Mouse (Mus musculus): Measurements from ENCODE around the gene Iglon5. TPM values are rescaled to one million over a fixed set of nuclear protein-coding genes. Genes with fewer than 3 reads are reported as not detected.

Gene Iglon5
- polyA plus RNA-seq, 1 experiment from 2014 or later, result 0.38 TPM

- ATAC-seq (ENCODE audit: insufficient read depth), result peak; percentile 53; the same call in 1 of the 2 replicates
These were observed 6.6 kb downstream of the Iglon5 start for GRCm38 (mm10) chr7:43483236-43483635.

DNA sequence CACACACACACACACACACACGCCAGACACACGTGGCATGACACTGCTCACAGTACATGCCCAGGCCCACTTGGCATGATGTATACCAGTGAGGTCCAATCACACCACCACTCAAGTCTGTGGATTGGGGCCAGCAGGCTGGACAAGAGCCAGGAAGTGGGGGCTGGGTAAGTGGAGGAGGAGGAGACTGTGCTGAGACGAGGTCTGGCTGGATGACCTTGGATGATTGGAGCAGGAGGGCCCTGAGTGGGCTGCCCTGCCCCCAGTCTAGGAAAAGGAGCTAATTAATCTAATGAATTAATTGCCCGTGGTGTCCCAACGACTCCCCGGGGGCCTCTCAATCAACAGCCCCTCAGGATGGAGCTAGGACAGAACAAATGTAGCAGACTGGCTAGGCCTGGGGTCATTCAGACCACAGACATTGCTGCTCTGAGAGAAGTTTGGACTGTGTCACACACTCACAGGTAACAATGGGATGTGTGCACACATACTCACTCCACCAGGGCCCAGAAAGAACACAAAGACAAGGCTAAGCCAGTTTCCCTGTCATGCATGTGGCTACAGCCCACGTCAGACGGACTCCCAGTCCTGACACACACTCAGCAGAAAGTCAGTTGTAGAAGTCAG lies 7.7 kb downstream of the Iglon5 start:
- TF ChIP-seq CTCF (IDR thresholded peaks at IDR 0.05; ENCODE audit: low read depth), result no peak
- Histone ChIP-seq H3K27me3 (ENCODE audit: insufficient read depth, low read length) (peaks cover 4% of the 10 kb centered on the region), H3K9ac (no peak overlapping the region), H3K4me3 (ENCODE audit: low read depth, low read length) (no peak overlapping the region), H3K27ac (ENCODE audit: low read depth) (no peak overlapping the region), H3K9me3 (ENCODE audit: low read depth, low read length) (no peaks in the 10 kb centered on the region), H3K4me2 (no peak overlapping the region), H3K36me3 (ENCODE audit: insufficient read depth) (no peaks in the 10 kb centered on the region), H3K4me1 (ENCODE audit: insufficient read depth) (peaks cover 7% of the 10 kb centered on the region)
- ATAC-seq (ENCODE audit: insufficient read depth), result peak; percentile 66
- DNase-seq, result peak; percentile 73
- 45% methylated on average over 8 of the region's 8 CpGs for WGBS

More at GRCm38 (mm10) chr7:43483236-43483635, 6.6 kb downstream of the Iglon5 start:
- H3K4me1 ChIP-seq (ENCODE audit: insufficient read depth), result peaks cover 7% of the 10 kb centered on the region
- TF ChIP-seq CTCF (IDR thresholded peaks at IDR 0.05; ENCODE audit: low read depth), result no peak
- WGBS, result under 1% methylated on average over 10 of the region's 10 CpGs
- no peaks in the 10 kb centered on the region for H3K27me3 ChIP-seq (ENCODE audit: insufficient read depth, low read length)
- no peaks in the 10 kb centered on the region for H3K36me3 ChIP-seq (ENCODE audit: insufficient read depth)
- no peak overlapping the region for H3K27ac ChIP-seq (ENCODE audit: low read depth)
- peak; percentile 78 for DNase-seq
- H3K4me2 ChIP-seq, result no peak overlapping the region
- no peaks in the 10 kb centered on the region for H3K9me3 ChIP-seq (ENCODE audit: low read depth, low read length)
- H3K4me3 ChIP-seq (ENCODE audit: low read depth, low read length), result no peak overlapping the region
- H3K9ac ChIP-seq, result no peak overlapping the region

DNA sequence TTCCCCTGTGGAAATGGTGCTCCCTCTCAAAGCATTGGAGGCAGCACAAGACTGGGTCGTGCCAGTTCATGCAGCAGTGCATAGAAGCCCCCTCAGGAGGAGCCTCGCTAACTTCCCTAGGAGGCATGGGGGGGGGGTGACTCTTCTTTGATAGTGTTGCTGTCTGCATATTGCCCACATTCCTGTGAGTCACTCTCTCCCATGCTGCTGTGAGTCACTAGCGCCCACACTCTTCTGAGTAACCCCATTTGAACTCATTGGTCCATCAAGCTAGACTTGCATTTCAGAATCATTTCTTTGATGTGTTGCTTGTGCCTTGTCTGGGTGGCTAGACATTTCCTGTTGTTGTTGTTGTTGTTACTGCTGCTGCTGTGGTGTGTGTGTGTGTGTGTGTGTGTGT lies 8.7 kb downstream of the Iglon5 start:
- peaks cover 14% of the 10 kb centered on the region for H3K27me3 ChIP-seq (ENCODE audit: insufficient read depth, low read length)
- no peak overlapping the region for H3K4me3 ChIP-seq (ENCODE audit: low read depth, low read length)
- no peak overlapping the region for H3K9ac ChIP-seq
- H3K4me2 ChIP-seq, result no peak overlapping the region
- no peak overlapping the region for H3K27ac ChIP-seq (ENCODE audit: low read depth)
- H3K36me3 ChIP-seq (ENCODE audit: insufficient read depth), result no peaks in the 10 kb centered on the region
- DNase-seq (no peak), ATAC-seq (ENCODE audit: insufficient read depth) (no peak)
- TF ChIP-seq CTCF (IDR thresholded peaks at IDR 0.05; ENCODE audit: low read depth), result no peak
- 53% methylated on average over 3 of the region's 3 CpGs for WGBS
- H3K4me1 ChIP-seq (ENCODE audit: insufficient read depth), result peaks cover 7% of the 10 kb centered on the region
- no peaks in the 10 kb centered on the region for H3K9me3 ChIP-seq (ENCODE audit: low read depth, low read length)

- WGBS, result 7% methylated on average over 13 of the region's 13 CpGs
- Histone ChIP-seq H3K4me3 (ENCODE audit: low read depth, low read length) (no peak overlapping the region), H3K4me2 (no peak overlapping the region), H3K4me1 (ENCODE audit: insufficient read depth) (no peaks in the 10 kb centered on the region), H3K9me3 (ENCODE audit: low read depth, low read length) (no peaks in the 10 kb centered on the region), H3K27ac (ENCODE audit: low read depth) (no peak overlapping the region), H3K9ac (no peak overlapping the region), H3K36me3 (ENCODE audit: insufficient read depth) (no peaks in the 10 kb centered on the region), H3K27me3 (ENCODE audit: insufficient read depth, low read length) (peaks cover 23% of the 10 kb centered on the region)
- ATAC-seq (ENCODE audit: insufficient read depth), result no peak
- TF ChIP-seq CTCF (IDR thresholded peaks at IDR 0.05; ENCODE audit: low read depth), result no peak
- DNase-seq, result no peak
These were observed 13.5 kb downstream of the Iglon5 start for GRCm38 (mm10) chr7:43476376-43476775.

DNA sequence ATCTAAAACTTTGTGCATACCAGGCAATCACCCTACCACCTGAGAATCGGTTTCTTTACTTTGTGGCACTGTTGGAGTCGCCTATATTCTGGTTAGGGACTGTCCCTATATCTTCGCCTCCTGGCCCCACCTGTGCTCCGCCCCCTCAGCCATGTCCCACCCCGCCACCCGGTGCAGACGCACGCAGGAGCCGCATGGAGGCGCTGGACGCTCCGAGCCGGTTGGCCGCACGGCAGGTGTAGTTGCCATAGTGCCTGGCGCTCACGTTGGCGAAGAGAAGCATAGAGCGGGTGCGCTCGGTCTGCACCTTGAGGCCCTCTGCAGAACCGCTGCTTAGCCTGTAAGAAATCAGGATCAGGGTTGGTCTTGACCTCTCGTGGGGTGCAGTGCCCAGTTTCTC lies 14.2 kb downstream of the Iglon5 start:
- Histone ChIP-seq H3K4me1 (ENCODE audit: insufficient read depth) (no peaks in the 10 kb centered on the region), H3K9me3 (ENCODE audit: low read depth, low read length) (no peaks in the 10 kb centered on the region), H3K4me3 (ENCODE audit: low read depth, low read length) (no peak overlapping the region), H3K9ac (no peak overlapping the region), H3K27me3 (ENCODE audit: insufficient read depth, low read length) (peaks cover 23% of the 10 kb centered on the region), H3K4me2 (no peak overlapping the region), H3K36me3 (ENCODE audit: insufficient read depth) (no peaks in the 10 kb centered on the region), H3K27ac (ENCODE audit: low read depth) (no peak overlapping the region)
- WGBS, result 15% methylated on average over 23 of the region's 23 CpGs
- no peak for DNase-seq
- peak; percentile 45 for TF ChIP-seq CTCF (IDR thresholded peaks at IDR 0.05; ENCODE audit: low read depth)
- ATAC-seq (ENCODE audit: insufficient read depth), result no peak

DNA sequence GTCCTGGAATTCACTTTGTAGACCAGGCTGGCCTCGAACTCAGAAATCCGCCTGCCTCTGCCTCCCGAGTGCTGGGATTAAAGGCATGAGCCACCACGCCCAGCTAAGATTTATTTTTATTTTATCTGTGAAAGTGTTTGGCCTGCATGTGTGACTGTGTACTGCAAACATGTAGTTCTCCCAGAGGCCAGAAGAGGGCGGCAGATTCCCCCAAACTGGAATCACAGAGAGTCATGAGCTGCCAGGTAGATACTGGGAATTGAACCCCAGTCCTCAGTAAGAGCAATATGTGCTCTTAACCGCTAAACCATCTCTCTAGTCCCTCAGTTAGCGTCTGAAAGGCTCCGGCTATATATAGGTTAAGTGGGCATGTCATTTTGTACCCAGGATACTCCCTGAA lies 19.5 kb downstream of the Iglon5 start:
- Histone ChIP-seq H3K27ac (ENCODE audit: low read depth) (no peak overlapping the region), H3K36me3 (ENCODE audit: insufficient read depth) (no peaks in the 10 kb centered on the region), H3K9me3 (ENCODE audit: low read depth, low read length) (no peaks in the 10 kb centered on the region), H3K4me3 (ENCODE audit: low read depth, low read length) (no peak overlapping the region), H3K27me3 (ENCODE audit: insufficient read depth, low read length) (peaks cover under 1% of the 10 kb centered on the region), H3K9ac (no peak overlapping the region), H3K4me1 (ENCODE audit: insufficient read depth) (no peaks in the 10 kb centered on the region), H3K4me2 (no peak overlapping the region)
- WGBS, result 43% methylated on average over 8 of the region's 8 CpGs
- DNase-seq (peak; percentile 52), ATAC-seq (ENCODE audit: insufficient read depth) (no peak)
- TF ChIP-seq CTCF (IDR thresholded peaks at IDR 0.05; ENCODE audit: low read depth), result peak; percentile 67

DNA sequence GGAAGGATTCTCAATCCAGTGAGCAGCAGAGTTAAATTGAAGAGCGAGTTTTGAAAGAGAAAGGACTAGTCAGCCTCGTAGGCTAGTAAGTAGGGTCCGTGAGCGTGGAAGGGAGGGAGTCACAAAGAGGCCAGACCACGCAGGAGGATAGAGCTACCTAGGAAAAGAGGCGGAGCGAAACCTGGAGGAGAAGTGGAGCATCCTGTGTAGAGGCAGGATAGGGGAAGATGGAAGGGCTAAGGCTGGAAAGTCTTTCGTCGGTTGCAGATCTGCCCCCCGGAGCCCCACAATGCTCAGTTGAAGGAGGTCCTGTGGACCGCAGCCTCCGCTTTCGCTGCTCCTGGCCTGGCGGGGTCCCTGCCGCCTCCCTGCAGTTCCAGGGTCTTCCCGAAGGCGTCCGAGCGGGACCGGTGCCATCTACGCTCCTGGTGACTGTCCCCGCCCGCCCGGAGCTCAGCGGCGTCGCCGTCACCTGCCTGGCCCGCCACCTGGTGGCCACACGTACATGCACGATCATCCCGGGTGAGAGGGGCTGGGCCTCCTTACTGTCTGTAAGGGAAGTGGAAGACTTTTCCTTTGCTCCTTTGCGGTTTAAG lies 23.7 kb downstream of the Iglon5 start:
- under 1% methylated on average over 33 of the region's 33 CpGs for WGBS
- Histone ChIP-seq H3K4me2 (peak overlapping the region; percentile 71), H3K9ac (peak overlapping the region; percentile 27; the same call in 1 of the 2 replicates), H3K27ac (ENCODE audit: low read depth) (no peak overlapping the region), H3K4me3 (ENCODE audit: low read depth, low read length) (peak overlapping the region; percentile 43), H3K36me3 (ENCODE audit: insufficient read depth) (no peaks in the 10 kb centered on the region), H3K9me3 (ENCODE audit: low read depth, low read length) (no peaks in the 10 kb centered on the region), H3K27me3 (ENCODE audit: insufficient read depth, low read length) (0 out of 2 replicates have a peak, but pooled peaks cover 8% of the 10 kb centered on the region), H3K4me1 (ENCODE audit: insufficient read depth) (no peaks in the 10 kb centered on the region)
- peak; percentile 59 for ATAC-seq (ENCODE audit: insufficient read depth)
- peak; percentile 95 for TF ChIP-seq CTCF (IDR thresholded peaks at IDR 0.05; ENCODE audit: low read depth)
- peak; percentile 91 for DNase-seq
